Mouse (Mus musculus) liver, adult (tissue): ENCODE data around the gene Ankrd26.

Source experiments
- GATA4 ChIP-seq: IDR thresholded peaks from 2 replicates; pipeline ENCODE4 v1.6.1; 2014; ENCODE audit warnings: mild to moderate bottlenecking, low read length; ENCODE audit not compliant: insufficient replicate concordance

The Ankrd26 gene

GRCm38 (mm10) chr6:118513335-118514012, 48.6 kb downstream of the Ankrd26 start:
- no peak for TF ChIP-seq GATA4

- TF ChIP-seq GATA4: no peak
Measured at GRCm38 (mm10) chr6:118499010-118499409, 63.0 kb downstream of the Ankrd26 start.

GRCm38 (mm10) chr6:118482125-118482524, 79.9 kb downstream of the Ankrd26 start:
- TF ChIP-seq GATA4: no peak

- TF ChIP-seq GATA4: no peak
Measured at GRCm38 (mm10) chr6:118478957-118479708, 82.9 kb downstream of the Ankrd26 start, which contains the start of gene Zfp9. Gene Zfp9 (minus strand): TSS chr6:118479320.

- no peak for TF ChIP-seq GATA4
Measured at GRCm38 (mm10) chr6:118477875-118478785, 83.9 kb downstream of the Ankrd26 start.

GRCm38 (mm10) chr6:118462069-118462705, 99.8 kb downstream of the Ankrd26 start:
- TF ChIP-seq GATA4: no peak

GRCm38 (mm10) chr6:118457726-118458125, 104.3 kb downstream of the Ankrd26 start:
- TF ChIP-seq GATA4: no peak

GRCm38 (mm10) chr6:118455042-118455631, 106.9 kb downstream of the Ankrd26 start, which contains the start of gene Zfp248:
Gene Zfp248 (minus strand): TSS chr6:118455528.
- TF ChIP-seq GATA4: no peak

GRCm38 (mm10) chr6:118454452-118454851, 107.6 kb downstream of the Ankrd26 start:
- no peak for TF ChIP-seq GATA4
